Mouse (Mus musculus): ENCODE results near the gene Ddx19a. TPM values are rescaled to one million over a fixed set of nuclear protein-coding genes. Genes with fewer than 3 reads are reported as not detected.

The Ddx19a gene
- total and polyA plus RNA-seq, 3 experiments = 23.1 to 107 (median 28.8) TPM

DNA sequence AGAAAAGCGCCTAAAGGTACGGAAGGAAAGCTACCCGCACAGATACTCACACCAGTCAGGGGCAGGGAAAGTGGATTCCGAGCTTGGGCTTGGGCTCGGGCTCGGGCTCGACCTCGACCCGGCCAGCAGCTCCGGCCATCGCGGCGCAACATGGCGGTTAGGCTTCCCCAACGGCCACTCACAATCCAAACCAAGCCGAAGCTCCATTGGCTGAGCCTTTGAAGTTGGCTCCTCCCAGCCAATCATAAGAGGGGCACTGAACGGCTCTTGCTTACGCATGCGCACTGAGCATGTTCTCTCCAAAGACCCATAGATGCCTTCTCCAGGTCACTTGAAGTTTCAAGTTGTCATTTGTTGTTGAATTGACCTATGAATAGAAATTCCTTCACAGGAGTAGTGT is 34.0 kb upstream of the Ddx19a start, which contains the start of gene Ddx19b:
Gene Ddx19b, minus strand, starts transcription at position 180 of the 400 bp plus-strand sequence.
- in situ Hi-C loops (cut with MboI; ENCODE audit: low pct_ligation_motif_present, low pct_unique_long_range_greater_than_20kb, low sequenced_read_pairs) (no loop called here), dilution Hi-C loops (cut with MboI; ENCODE audit: extremely low pct_ligation_motif_present, extremely low pct_unique_long_range_greater_than_20kb, low sequenced_read_pairs) (no loop called here)
- H3K27me3 ChIP-seq (replicated peaks) = no peaks in the 10 kb centered on the region
- H3K36me3 ChIP-seq (replicated peaks in 1 of 2; ENCODE audit: control insufficient read depth in 1 of 2, insufficient read depth in 1 of 2, low read length in 1 of 2) = peaks cover 11 to 20% of the 10 kb centered on the region in 2 experiments
- H3K9ac ChIP-seq (ENCODE audit: insufficient read depth, low read depth) = peak within 1 kb of the TSS; percentile 87
- no peaks in the 10 kb centered on the region for H3K9me3 ChIP-seq (replicated peaks; ENCODE audit: low read length)
- H3K79me2 ChIP-seq (replicated peaks; ENCODE audit: control insufficient read depth, extremely low read depth, insufficient read depth, poor library complexity, severe bottlenecking) = peaks cover 28% of the 10 kb centered on the region
- no peak for DNase-seq (ENCODE audit: extremely low read depth)
- TF ChIP-seq IRF4 (IDR thresholded peaks at IDR 0.05; ENCODE audit: low read depth, low read length) = no peak
- no peak for TF ChIP-seq TCF12 (IDR thresholded peaks at IDR 0.05; ENCODE audit: low read depth, low read length)
- TF ChIP-seq ZMIZ1 (IDR thresholded peaks at IDR 0.05; ENCODE audit: low read depth, low read length) = no peak
- TF ChIP-seq USF2 (conservative IDR thresholded peaks at IDR 0.05; ENCODE audit: low read depth, low read length) = no peak
- no peak for TF ChIP-seq MEF2A (IDR thresholded peaks at IDR 0.05; ENCODE audit: borderline replicate concordance, low read depth, low read length)
- TF ChIP-seq KAT2A (IDR thresholded peaks at IDR 0.05; ENCODE audit: insufficient replicate concordance, low read length) = no peak
- TF ChIP-seq SIN3A (IDR thresholded peaks at IDR 0.05; ENCODE audit: low read length) = no peak
- TF ChIP-seq MYC (IDR thresholded peaks at IDR 0.05; ENCODE audit: low read depth, low read length) = no peak
- no peak for TF ChIP-seq ZC3H11A (IDR thresholded peaks at IDR 0.05; ENCODE audit: low read depth, low read length)
- TF ChIP-seq NRF1 (IDR thresholded peaks at IDR 0.05; ENCODE audit: low read depth, low read length) = no peak
- TF ChIP-seq POLR2AphosphoS2 (IDR thresholded peaks at IDR 0.05; ENCODE audit: low read depth, low read length) = no peak
- TF ChIP-seq MXI1 (IDR thresholded peaks at IDR 0.05; ENCODE audit: low read depth, low read length) = no peak
- no peak for TF ChIP-seq MAFK (IDR thresholded peaks at IDR 0.05; ENCODE audit: insufficient replicate concordance, low read length)
- TF ChIP-seq GABPA (IDR thresholded peaks at IDR 0.05; ENCODE audit: insufficient replicate concordance, low read depth, low read length) = no peak
- TF ChIP-seq RAD21 (IDR thresholded peaks at IDR 0.05; ENCODE audit: low read depth, low read length) = no peak
- no peak for TF ChIP-seq TBP (conservative IDR thresholded peaks at IDR 0.05; ENCODE audit: low read depth, low read length)
- no peak for TF ChIP-seq MAX (IDR thresholded peaks at IDR 0.05; ENCODE audit: low read length)
- no peak within 1 kb of the TSS for H3K27ac ChIP-seq (ENCODE audit: insufficient read depth, low read depth)
- H3K4me3 ChIP-seq (replicated peaks in 1 of 3; ENCODE audit: low read depth in 2 of 3, low read length in 2 of 3, poor library complexity in 1 of 3) = peak within 1 kb of the TSS; percentile 56 to 66 (median 64)
- H3K4me2 ChIP-seq (ENCODE audit: insufficient read depth, low read depth, poor library complexity, severe bottlenecking) = peak within 1 kb of the TSS; percentile 72
- peaks cover 5 to 36% of the 10 kb centered on the region in 2 experiments; a peak in 3 of 4 replicates for H3K4me1 ChIP-seq (ENCODE audit: control insufficient read depth in 1 of 2, insufficient read depth in 2 of 2)

DNA sequence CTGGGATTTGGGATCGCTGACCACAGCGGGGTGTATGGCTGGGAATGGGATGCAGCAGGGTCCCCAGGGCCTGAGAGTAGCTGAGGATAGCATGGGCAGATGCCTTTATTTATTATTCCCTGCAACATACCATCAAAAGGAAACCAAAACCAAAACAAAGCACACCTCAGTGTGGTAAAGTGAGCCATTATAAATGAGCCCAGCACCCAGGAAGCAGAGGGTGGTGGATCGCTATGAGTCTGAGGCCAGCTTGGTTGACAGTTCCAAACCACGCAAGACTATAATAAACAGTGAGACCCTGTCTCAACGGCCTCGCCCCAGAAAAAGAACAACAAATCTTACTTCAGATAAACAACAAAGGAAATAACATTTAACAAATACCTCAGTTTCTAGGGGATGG is 32.4 kb upstream of the Ddx19a start:
- Histone ChIP-seq H3K79me2 (replicated peaks; ENCODE audit: control insufficient read depth, extremely low read depth, insufficient read depth, poor library complexity, severe bottlenecking) (peaks cover 15% of the 10 kb centered on the region), H3K9ac (ENCODE audit: insufficient read depth, low read depth) (peak overlapping the region; percentile 87), H3K9me3 (replicated peaks; ENCODE audit: low read length) (no peaks in the 10 kb centered on the region), H3K4me1 (ENCODE audit: control insufficient read depth in 1 of 2, insufficient read depth in 2 of 2) (peaks cover 0 to 22% of the 10 kb centered on the region in 2 experiments; a peak in 3 of 4 replicates), H3K27me3 (replicated peaks) (no peaks in the 10 kb centered on the region), H3K36me3 (replicated peaks in 1 of 2; ENCODE audit: control insufficient read depth in 1 of 2, insufficient read depth in 1 of 2, low read length in 1 of 2) (peaks cover 0 to 8% of the 10 kb centered on the region in 2 experiments), H3K27ac (ENCODE audit: insufficient read depth, low read depth) (no peak overlapping the region), H3K4me2 (ENCODE audit: insufficient read depth, low read depth, poor library complexity, severe bottlenecking) (peak overlapping the region; percentile 72), H3K4me3 (replicated peaks in 1 of 3; ENCODE audit: low read depth in 2 of 3, low read length in 2 of 3, poor library complexity in 1 of 3) (peak overlapping the region; percentile 56 to 66 (median 64))
- dilution Hi-C loops (cut with MboI; ENCODE audit: extremely low pct_ligation_motif_present, extremely low pct_unique_long_range_greater_than_20kb, low sequenced_read_pairs) (no loop called here), in situ Hi-C loops (cut with MboI; ENCODE audit: low pct_ligation_motif_present, low pct_unique_long_range_greater_than_20kb, low sequenced_read_pairs) (no loop called here)
- DNase-seq (ENCODE audit: extremely low read depth) = peak; percentile 38
- no peak for TF ChIP-seq UBTF (IDR thresholded peaks at IDR 0.05; ENCODE audit: low read depth, low read length)
- TF ChIP-seq MAFK (IDR thresholded peaks at IDR 0.05; ENCODE audit: insufficient replicate concordance, low read length) = no peak
- no peak for TF ChIP-seq NRF1 (IDR thresholded peaks at IDR 0.05; ENCODE audit: low read depth, low read length)
- peak; percentile 55; the same call in 1 of the 2 replicates for TF ChIP-seq MYC (IDR thresholded peaks at IDR 0.05; ENCODE audit: low read depth, low read length)
- TF ChIP-seq GABPA (IDR thresholded peaks at IDR 0.05; ENCODE audit: insufficient replicate concordance, low read depth, low read length) = no peak
- TF ChIP-seq CTCF (conservative IDR thresholded peaks at IDR 0.05 in 1 of 2, IDR thresholded peaks at IDR 0.05 in 1 of 2; ENCODE audit: low read depth in 2 of 2, low read length in 2 of 2) = no peak
- no peak for TF ChIP-seq MEF2A (IDR thresholded peaks at IDR 0.05; ENCODE audit: borderline replicate concordance, low read depth, low read length)
- TF ChIP-seq TBP (conservative IDR thresholded peaks at IDR 0.05; ENCODE audit: low read depth, low read length) = no peak
- TF ChIP-seq NELFE (IDR thresholded peaks at IDR 0.05; ENCODE audit: low read depth, low read length) = no peak
- no peak for TF ChIP-seq USF2 (conservative IDR thresholded peaks at IDR 0.05; ENCODE audit: low read depth, low read length)
- TF ChIP-seq POLR2A (IDR thresholded peaks at IDR 0.05; ENCODE audit: low read depth, low read length) = no peak
- no peak for TF ChIP-seq SMC3 (IDR thresholded peaks at IDR 0.05; ENCODE audit: low read depth, low read length)
- TF ChIP-seq EP300 (IDR thresholded peaks at IDR 0.05; ENCODE audit: low read length) = no peak
- no peak for TF ChIP-seq ZC3H11A (IDR thresholded peaks at IDR 0.05; ENCODE audit: low read depth, low read length)
- no peak for TF ChIP-seq JUND (conservative IDR thresholded peaks at IDR 0.05; ENCODE audit: low read depth, low read length)
- no peak for TF ChIP-seq KAT2A (IDR thresholded peaks at IDR 0.05; ENCODE audit: insufficient replicate concordance, low read length)
- TF ChIP-seq ETS1 (conservative IDR thresholded peaks at IDR 0.05; ENCODE audit: low read depth, low read length) = 0 out of 2 replicates have a peak, but pooled peaks have one; percentile 13
- TF ChIP-seq ZMIZ1 (IDR thresholded peaks at IDR 0.05; ENCODE audit: low read depth, low read length) = no peak
- TF ChIP-seq MAZ (IDR thresholded peaks at IDR 0.05; ENCODE audit: low read depth, low read length) = no peak
- TF ChIP-seq RAD21 (IDR thresholded peaks at IDR 0.05; ENCODE audit: low read depth, low read length) = no peak
- no peak for TF ChIP-seq RCOR1 (conservative IDR thresholded peaks at IDR 0.05; ENCODE audit: low read depth, low read length)
- TF ChIP-seq USF1 (IDR thresholded peaks at IDR 0.05; ENCODE audit: low read depth, low read length) = no peak
- TF ChIP-seq POLR2AphosphoS2 (IDR thresholded peaks at IDR 0.05; ENCODE audit: low read depth, low read length) = no peak
- TF ChIP-seq HCFC1 (IDR thresholded peaks at IDR 0.05; ENCODE audit: low read depth, low read length) = no peak
- peak; percentile 18; the same call in 1 of the 2 replicates for TF ChIP-seq ELF1 (IDR thresholded peaks at IDR 0.05; ENCODE audit: low read depth, low read length)
- peak; percentile 64; the same call in 1 of the 2 replicates for TF ChIP-seq SIN3A (IDR thresholded peaks at IDR 0.05; ENCODE audit: low read length)

Data from CH12.LX (cell line).